Mouse (Mus musculus): ENCODE measurements at regions not wholly inside any gene's neighbourhood (a gene's known extent, or its start where the extent isn't known, plus 50 kb on each side); places are given as distances from the start of the nearest gene placed in this dataset.

DNA sequence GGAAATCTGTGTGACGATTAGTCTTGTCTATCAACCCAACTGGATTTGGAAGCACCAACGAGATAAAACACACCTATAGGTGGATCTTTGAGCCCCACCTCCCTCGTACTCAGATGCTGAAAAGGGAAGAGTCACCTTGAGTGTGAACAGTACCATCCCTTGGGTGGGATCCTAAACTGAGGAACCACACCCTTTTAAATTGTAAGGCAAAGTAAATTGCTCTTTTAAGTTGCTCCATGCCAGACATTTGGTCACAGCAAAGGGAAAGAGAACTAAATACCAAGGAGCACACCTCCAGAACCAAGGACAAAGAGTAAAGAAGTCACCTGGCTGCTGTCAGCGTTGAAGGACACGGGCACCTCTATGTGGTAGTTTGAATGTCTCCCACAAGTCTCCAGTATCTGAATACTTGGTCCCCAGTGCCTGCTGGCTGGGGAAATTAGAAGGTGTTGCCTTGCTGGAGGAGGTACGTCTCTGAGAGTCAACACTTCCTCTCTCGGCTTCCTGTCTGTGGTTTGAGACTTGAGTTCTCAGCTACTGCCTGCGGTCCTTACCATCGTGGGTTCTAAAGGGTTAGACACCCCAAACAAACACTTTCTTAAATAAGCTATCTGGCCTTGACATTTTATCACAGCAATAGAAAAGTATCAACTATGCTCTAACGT is 95.6 kb upstream of the Noct start:
- H3K9me3 ChIP-seq, result no peaks in the 10 kb centered on the region
- no peaks in the 10 kb centered on the region for H3K4me1 ChIP-seq
- ATAC-seq (ENCODE audit: insufficient number of reproducible peaks, insufficient read depth, low FRiP score, low TSS enrichment, low read depth), result no peak
- WGBS, result 87% methylated on average over 10 of the region's 10 CpGs
- H3K9ac ChIP-seq, result no peak overlapping the region
- H3K4me2 ChIP-seq, result no peak overlapping the region
- no peak overlapping the region for H3K4me3 ChIP-seq
- H3K27ac ChIP-seq, result no peak overlapping the region
- H3K36me3 ChIP-seq, result no peaks in the 10 kb centered on the region
- no peaks in the 10 kb centered on the region for H3K27me3 ChIP-seq

DNA sequence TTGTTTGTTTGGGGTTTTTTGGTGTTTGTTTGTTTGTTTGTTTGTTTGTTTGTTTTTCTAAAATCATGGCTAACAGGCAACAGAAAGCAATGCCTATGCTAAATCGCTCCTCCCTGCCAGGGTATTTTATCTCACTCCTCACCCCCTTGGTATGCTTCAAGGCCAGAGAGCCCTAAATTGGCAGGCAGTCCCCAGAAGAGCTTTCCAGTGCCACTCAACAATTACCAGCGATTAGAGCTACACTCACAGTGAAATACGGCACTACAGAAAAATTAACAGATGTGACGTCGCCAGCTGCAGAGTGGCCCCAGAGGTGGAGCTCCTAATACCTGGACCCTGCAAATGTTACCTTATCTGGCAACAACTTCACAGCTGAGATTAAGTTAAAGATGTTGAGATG is 93.5 kb upstream of the Noct start:
- H3K4me1 ChIP-seq, result peaks cover 6% of the 10 kb centered on the region; the same call in 1 of the 2 replicates
- H3K27me3 ChIP-seq, result no peaks in the 10 kb centered on the region
- 75% methylated on average over 5 of the region's 5 CpGs for WGBS
- H3K4me2 ChIP-seq, result no peak overlapping the region
- ATAC-seq (ENCODE audit: insufficient number of reproducible peaks, insufficient read depth, low FRiP score, low TSS enrichment, low read depth), result no peak
- no peaks in the 10 kb centered on the region for H3K9me3 ChIP-seq
- no peak overlapping the region for H3K27ac ChIP-seq
- no peaks in the 10 kb centered on the region for H3K36me3 ChIP-seq
- H3K4me3 ChIP-seq, result no peak overlapping the region
- H3K9ac ChIP-seq, result no peak overlapping the region

DNA sequence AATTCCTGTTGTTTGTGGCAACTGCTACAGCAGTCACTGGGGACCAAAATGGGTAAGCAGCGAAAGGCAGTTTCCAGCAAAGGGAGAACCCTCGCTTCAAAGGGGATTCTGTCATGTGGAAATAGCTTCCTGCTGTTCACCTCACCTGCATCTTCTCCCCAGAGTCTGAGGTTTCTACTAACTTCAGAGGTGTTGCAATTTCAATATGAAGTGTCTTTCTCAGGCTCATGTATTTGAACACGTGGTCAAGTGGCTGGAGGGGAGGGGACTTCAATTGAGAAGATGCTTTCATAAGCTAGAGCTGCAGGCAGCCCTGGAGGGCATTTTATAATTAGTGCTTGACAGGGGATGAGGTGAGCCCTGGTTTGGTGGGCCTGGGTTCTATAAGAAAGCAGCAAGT is 92.9 kb upstream of the Noct start:
- no peak overlapping the region for H3K4me3 ChIP-seq
- H3K4me2 ChIP-seq, result no peak overlapping the region
- H3K36me3 ChIP-seq, result no peaks in the 10 kb centered on the region
- H3K27ac ChIP-seq, result no peak overlapping the region
- peaks cover 6% of the 10 kb centered on the region; the same call in 1 of the 2 replicates for H3K4me1 ChIP-seq
- H3K9ac ChIP-seq, result no peak overlapping the region
- no peaks in the 10 kb centered on the region for H3K27me3 ChIP-seq
- WGBS, result 64% methylated on average over 3 of the region's 3 CpGs
- H3K9me3 ChIP-seq, result no peaks in the 10 kb centered on the region
- no peak for ATAC-seq (ENCODE audit: insufficient number of reproducible peaks, insufficient read depth, low FRiP score, low TSS enrichment, low read depth)

DNA sequence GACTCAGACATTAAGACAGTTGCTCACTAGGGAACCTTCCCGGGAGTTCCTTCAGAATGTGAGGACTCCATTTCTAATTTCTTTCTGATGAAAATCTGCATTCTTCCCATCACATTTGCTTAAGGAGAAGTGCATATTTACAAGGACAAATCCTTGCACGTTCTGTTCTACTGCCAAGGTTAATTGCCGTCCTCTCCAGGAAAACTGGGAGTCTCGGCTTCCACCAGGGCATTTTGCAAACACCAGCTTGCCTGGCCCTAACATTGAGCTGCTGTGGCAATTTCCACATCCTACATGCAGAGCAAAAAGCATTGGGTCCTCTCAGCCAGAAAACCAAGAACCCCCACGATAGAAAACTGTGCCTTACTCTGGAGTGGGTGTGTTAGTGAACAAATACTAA is 91.5 kb upstream of the Noct start:
- H3K4me1 ChIP-seq, result peaks cover 6% of the 10 kb centered on the region; the same call in 1 of the 2 replicates
- H3K36me3 ChIP-seq, result no peaks in the 10 kb centered on the region
- H3K27ac ChIP-seq, result no peak overlapping the region
- 80% methylated on average over 5 of the region's 5 CpGs for WGBS
- ATAC-seq (ENCODE audit: insufficient number of reproducible peaks, insufficient read depth, low FRiP score, low TSS enrichment, low read depth), result no peak
- no peak overlapping the region for H3K9ac ChIP-seq
- H3K27me3 ChIP-seq, result no peaks in the 10 kb centered on the region
- H3K9me3 ChIP-seq, result no peaks in the 10 kb centered on the region
- H3K4me3 ChIP-seq, result no peak overlapping the region
- no peak overlapping the region for H3K4me2 ChIP-seq

DNA sequence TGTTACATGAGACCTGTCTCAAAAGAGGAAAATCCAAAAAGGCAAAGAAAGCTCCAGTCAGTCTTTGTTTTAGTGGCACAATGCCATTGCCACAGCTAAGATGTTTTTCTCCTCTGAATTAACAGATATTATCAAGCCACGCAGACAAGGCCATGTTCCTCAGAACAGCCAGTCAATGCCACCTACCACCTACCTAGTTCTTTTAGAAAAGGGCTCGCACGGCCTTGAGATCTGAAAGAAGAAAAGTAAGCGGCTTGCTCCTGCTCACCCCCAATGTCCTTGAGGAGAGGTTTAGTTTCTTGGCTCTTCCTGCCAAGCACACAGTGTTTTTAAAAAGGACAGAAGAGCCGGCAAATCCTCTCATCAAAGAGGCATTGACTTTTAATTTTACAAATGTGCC is 88.7 kb upstream of the Noct start:
- H3K9me3 ChIP-seq, result no peaks in the 10 kb centered on the region
- WGBS, result 52% methylated on average over 5 of the region's 5 CpGs

DNA sequence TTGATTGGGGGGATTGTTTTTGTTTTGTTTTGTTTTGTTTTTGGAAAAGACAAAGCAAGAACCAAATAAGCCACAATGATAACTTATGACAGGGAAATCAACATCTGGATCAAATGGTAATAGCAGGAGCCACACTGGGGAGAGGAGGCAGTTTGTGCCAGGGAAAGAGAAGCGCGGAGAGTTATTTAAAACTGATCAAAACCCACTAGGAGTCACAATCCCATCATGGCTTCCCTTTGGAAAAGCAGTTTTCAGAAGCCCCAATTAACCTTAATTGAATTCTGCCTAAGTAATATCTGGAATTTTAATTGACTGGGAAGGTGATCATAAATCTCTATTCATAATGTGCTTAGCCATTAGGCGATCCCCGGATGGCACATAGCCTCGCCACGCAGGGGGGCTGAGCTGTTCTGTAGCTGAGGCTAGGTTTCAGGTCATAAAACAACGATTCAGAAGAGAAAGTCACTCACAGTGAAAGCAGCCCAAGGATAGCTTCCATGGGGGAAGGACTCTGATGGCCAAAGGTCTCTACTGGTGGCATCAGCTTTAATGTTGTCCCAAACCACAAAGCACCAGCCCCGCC is 86.4 kb upstream of the Noct start:
- no peaks in the 10 kb centered on the region for H3K36me3 ChIP-seq
- H3K27ac ChIP-seq, result no peak overlapping the region
- H3K9ac ChIP-seq, result no peak overlapping the region
- no peak for ATAC-seq (ENCODE audit: insufficient number of reproducible peaks, insufficient read depth, low FRiP score, low TSS enrichment, low read depth)
- H3K4me1 ChIP-seq, result peaks cover 6% of the 10 kb centered on the region; the same call in 1 of the 2 replicates
- 82% methylated on average over 8 of the region's 8 CpGs for WGBS
- peaks cover 4% of the 10 kb centered on the region; the same call in 1 of the 2 replicates for H3K9me3 ChIP-seq
- H3K4me3 ChIP-seq, result no peak overlapping the region
- no peaks in the 10 kb centered on the region for H3K27me3 ChIP-seq
- H3K4me2 ChIP-seq, result no peak overlapping the region

More for the DNA sequence above, 88.7 kb upstream of the Noct start:
- Histone ChIP-seq H3K4me1 (peaks cover 6% of the 10 kb centered on the region; the same call in 1 of the 2 replicates), H3K9ac (no peak overlapping the region), H3K27ac (peak overlapping the region; percentile 19; the same call in 1 of the 2 replicates), H3K4me2 (no peak overlapping the region), H3K4me3 (no peak overlapping the region), H3K36me3 (no peaks in the 10 kb centered on the region), H3K27me3 (no peaks in the 10 kb centered on the region)
- no peak for ATAC-seq (ENCODE audit: insufficient number of reproducible peaks, insufficient read depth, low FRiP score, low TSS enrichment, low read depth)

DNA sequence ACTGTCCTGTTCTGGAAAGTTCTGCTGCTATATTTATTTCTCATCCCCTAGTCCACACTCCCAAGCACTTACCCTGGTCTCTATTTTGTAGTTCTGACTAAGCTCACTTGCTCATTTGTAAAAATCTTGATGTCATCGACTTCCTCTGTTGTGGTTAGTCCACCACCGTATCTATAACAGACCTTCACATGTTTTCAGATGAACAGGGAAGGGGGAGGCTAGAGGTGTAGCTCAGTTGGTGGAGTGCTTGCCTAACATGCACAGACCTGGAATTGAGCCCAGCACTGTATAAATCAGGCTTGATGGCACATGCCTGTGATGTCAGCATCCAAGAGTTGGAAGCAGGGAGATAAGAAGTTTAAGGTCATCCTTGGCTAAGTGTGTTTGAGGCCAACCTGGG is 78.3 kb upstream of the Noct start:
- WGBS, result 71% methylated on average over 2 of the region's 2 CpGs
- Histone ChIP-seq H3K27ac (no peak overlapping the region), H3K9me3 (peaks cover 4% of the 10 kb centered on the region; the same call in 1 of the 2 replicates), H3K4me1 (no peaks in the 10 kb centered on the region), H3K9ac (no peak overlapping the region), H3K4me3 (no peak overlapping the region), H3K27me3 (no peaks in the 10 kb centered on the region), H3K36me3 (no peaks in the 10 kb centered on the region), H3K4me2 (no peak overlapping the region)
- ATAC-seq (ENCODE audit: insufficient number of reproducible peaks, insufficient read depth, low FRiP score, low TSS enrichment, low read depth), result no peak; the same call in 1 of the 2 replicates

DNA sequence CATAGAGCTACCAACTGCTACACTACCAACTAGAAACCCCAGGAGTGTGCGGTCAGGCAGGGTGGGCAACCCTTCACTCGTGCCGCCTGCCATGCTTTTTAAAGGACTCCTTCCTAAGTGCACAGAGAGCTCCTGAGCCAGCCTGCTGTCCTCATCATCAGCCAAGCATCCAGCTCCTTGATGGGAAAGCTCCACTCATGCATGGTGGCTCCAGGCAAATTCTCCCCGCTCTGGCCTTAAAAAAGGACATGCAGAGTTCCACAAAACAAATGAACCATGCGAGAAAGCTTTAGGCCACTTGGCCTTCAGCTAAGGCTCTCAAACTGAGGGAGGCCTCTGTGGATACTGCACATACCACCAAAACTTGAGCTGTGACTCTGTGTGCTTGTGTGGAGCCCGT is 74.2 kb upstream of the Noct start:
- H3K4me2 ChIP-seq, result no peak overlapping the region
- H3K27ac ChIP-seq, result no peak overlapping the region
- no peaks in the 10 kb centered on the region for H3K36me3 ChIP-seq
- peaks cover 6% of the 10 kb centered on the region for H3K4me1 ChIP-seq
- 72% methylated on average over 6 of the region's 6 CpGs for WGBS
- H3K9ac ChIP-seq, result no peak overlapping the region
- no peaks in the 10 kb centered on the region for H3K9me3 ChIP-seq
- ATAC-seq (ENCODE audit: insufficient number of reproducible peaks, insufficient read depth, low FRiP score, low TSS enrichment, low read depth), result no peak
- no peak overlapping the region for H3K4me3 ChIP-seq
- no peaks in the 10 kb centered on the region for H3K27me3 ChIP-seq

DNA sequence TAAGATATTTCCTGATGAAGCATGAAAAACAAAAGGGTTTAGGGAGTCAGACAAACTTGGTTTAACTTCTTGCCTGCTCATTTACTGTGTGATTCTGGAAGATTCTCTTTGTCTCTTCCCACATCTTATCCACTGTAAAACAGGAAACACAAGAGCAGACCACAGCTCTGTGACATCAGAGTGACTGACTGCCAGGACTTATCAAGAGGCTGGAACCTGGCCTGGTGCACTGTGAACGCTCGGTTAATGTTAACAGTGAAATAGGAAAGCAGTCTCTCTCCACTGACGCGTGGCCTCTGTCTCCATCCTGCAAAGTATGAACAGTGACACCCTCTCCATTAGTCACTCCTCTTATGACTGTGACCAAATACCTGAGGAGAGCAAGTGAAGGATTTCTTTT is 73.1 kb upstream of the Noct start:
- no peak overlapping the region for H3K4me3 ChIP-seq
- no peak overlapping the region for H3K4me2 ChIP-seq
- no peak overlapping the region for H3K27ac ChIP-seq
- peaks cover 15% of the 10 kb centered on the region for H3K4me1 ChIP-seq
- no peak for ATAC-seq (ENCODE audit: insufficient number of reproducible peaks, insufficient read depth, low FRiP score, low TSS enrichment, low read depth)
- H3K9ac ChIP-seq, result no peak overlapping the region
- no peaks in the 10 kb centered on the region for H3K27me3 ChIP-seq
- H3K9me3 ChIP-seq, result no peaks in the 10 kb centered on the region
- no peaks in the 10 kb centered on the region for H3K36me3 ChIP-seq
- WGBS, result 81% methylated on average over 4 of the region's 4 CpGs

DNA sequence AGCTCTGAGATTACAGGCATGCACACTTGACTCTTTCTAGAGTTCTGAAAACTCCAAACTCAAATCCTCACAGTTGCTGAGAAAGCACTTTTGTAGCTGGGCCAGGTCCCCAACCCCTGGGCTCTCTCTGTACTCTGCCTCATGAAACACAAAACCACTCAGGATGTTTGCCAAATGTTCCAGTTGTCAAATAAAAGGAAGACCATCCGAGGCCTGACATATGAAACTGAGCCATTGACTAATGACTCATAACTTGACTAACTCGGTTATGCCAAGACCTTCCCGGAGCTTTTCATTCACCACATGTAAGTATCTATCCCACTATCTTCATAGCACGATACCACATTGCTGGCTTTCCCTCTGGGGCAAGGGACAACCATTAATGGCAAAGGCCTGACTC is 68.6 kb upstream of the Noct start:
- H3K36me3 ChIP-seq, result no peaks in the 10 kb centered on the region
- H3K4me1 ChIP-seq, result peaks cover 30% of the 10 kb centered on the region
- WGBS, result 18% methylated on average over 4 of the region's 4 CpGs
- no peaks in the 10 kb centered on the region for H3K27me3 ChIP-seq
- H3K4me2 ChIP-seq, result no peak overlapping the region
- no peaks in the 10 kb centered on the region for H3K9me3 ChIP-seq
- peak overlapping the region; percentile 35; the same call in 1 of the 2 replicates for H3K27ac ChIP-seq
- H3K4me3 ChIP-seq, result no peak overlapping the region
- ATAC-seq (ENCODE audit: insufficient number of reproducible peaks, insufficient read depth, low FRiP score, low TSS enrichment, low read depth), result no peak
- H3K9ac ChIP-seq, result no peak overlapping the region

DNA sequence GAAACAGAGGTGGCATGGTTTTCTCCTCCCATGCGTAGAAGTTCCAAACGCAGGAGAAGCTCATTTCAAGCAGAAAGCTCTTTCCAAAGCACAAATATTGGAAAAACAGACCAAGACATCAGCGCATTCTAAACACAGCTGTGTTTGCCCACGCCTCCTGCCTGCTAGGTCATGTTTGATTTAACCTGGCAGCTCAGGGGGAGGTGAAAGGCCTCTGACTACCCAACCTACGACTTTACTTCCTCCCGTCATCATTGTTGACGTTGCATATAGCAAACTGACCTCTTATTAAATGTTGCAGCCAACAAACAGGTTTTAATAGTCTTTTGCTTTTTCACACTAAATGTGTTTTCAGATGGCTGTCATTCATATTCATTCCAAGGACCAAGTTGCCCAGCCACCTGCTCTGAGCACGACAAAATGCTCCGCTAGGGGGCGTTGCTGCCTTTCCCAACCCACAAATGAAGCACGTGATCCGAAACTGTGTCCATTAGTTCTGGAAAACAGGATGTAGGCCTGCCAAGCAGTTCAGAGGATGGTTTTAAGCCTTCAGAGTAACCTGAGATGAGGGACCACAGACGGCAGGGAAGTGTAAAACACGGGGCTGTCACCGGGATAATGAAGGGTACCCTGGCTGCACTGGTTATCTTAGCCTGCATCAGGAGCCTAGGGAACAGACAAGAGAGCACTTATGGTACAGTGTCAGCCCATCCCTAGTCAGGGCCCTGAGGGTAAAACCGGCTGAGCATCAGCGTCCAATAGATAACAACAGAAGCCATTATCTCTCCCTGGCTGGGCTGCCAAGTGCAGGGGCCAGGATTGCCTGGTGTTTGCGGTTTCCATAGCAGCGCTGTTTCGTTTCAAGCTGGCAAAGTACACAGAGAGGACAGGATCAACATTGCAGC is 67.6 kb upstream of the Noct start:
- no peaks in the 10 kb centered on the region for H3K36me3 ChIP-seq
- peak; percentile 73 for ATAC-seq (ENCODE audit: insufficient number of reproducible peaks, insufficient read depth, low FRiP score, low TSS enrichment, low read depth)
- H3K9ac ChIP-seq, result 0 out of 2 replicates have a peak overlapping the region, but pooled peaks have one; percentile 36
- WGBS, result 30% methylated on average over 20 of the region's 20 CpGs
- H3K4me3 ChIP-seq, result no peak overlapping the region
- H3K27me3 ChIP-seq, result no peaks in the 10 kb centered on the region
- H3K9me3 ChIP-seq, result no peaks in the 10 kb centered on the region
- H3K4me1 ChIP-seq, result peaks cover 30% of the 10 kb centered on the region
- peak overlapping the region; percentile 45; the same call in 1 of the 2 replicates for H3K27ac ChIP-seq
- peak overlapping the region; percentile 30 for H3K4me2 ChIP-seq
